Mouse (Mus musculus) neural tube, embryonic 11.5 days (tissue): ENCODE measurements around the gene Qser1. TPM values are rescaled to one million over a fixed set of nuclear protein-coding genes. Genes with fewer than 3 reads are reported as not detected.

ENCODE experiments used
- ATAC-seq: fragments of 200-750 bp; cut with Nextera tagmentation; 2 replicates; pipeline ENCODE4 v1.8.0; 2017; ENCODE audit warnings: moderate number of reproducible peaks, mild to moderate bottlenecking, moderate TSS enrichment, moderate library complexity; ENCODE audit not compliant: insufficient read depth, low FRiP score, low TSS enrichment
- DNase-seq: peaks from one replicate; pipeline ENCODE4 v3.0.0-alpha.2; 2015; ENCODE audit warnings: low spot score
- H3K27ac ChIP-seq: fragments of 300-500 bp; sonication (generic); 2 replicates; pipeline ENCODE4 v1.5.1; 2014; ENCODE audit warnings: low read depth, mild to moderate bottlenecking, low read length
- H3K27me3 ChIP-seq: fragments of 300-500 bp; sonication (generic); 2 replicates; pipeline ENCODE4 v1.6.1; 2014; ENCODE audit warnings: mild to moderate bottlenecking, low read length, mixed read lengths; ENCODE audit not compliant: control insufficient read depth, insufficient read depth
- H3K36me3 ChIP-seq: fragments of 300-500 bp; sonication (generic); 2 replicates; pipeline ENCODE4 v1.6.1; 2014; ENCODE audit warnings: mild to moderate bottlenecking, low read length, moderate library complexity, mixed read lengths; ENCODE audit not compliant: control insufficient read depth, insufficient read depth
- H3K4me1 ChIP-seq: fragments of 300-500 bp; sonication (generic); 2 replicates; pipeline ENCODE4 v1.6.1; 2014; ENCODE audit warnings: low read length, mixed read lengths; ENCODE audit not compliant: control insufficient read depth, insufficient read depth
- H3K4me2 ChIP-seq: fragments of 300-500 bp; sonication (generic); 2 replicates; pipeline ENCODE4 v1.6.1; 2014; ENCODE audit warnings: low read depth, mild to moderate bottlenecking, moderate library complexity
- H3K4me3 ChIP-seq: fragments of 300-500 bp; sonication (generic); 2 replicates; pipeline ENCODE4 v1.5.1; 2014; ENCODE audit warnings: low read depth, low read length
- H3K9ac ChIP-seq: fragments of 300-500 bp; sonication (generic); 2 replicates; pipeline ENCODE4 v1.6.1; 2014; ENCODE audit warnings: mild to moderate bottlenecking, low read length
- H3K9me3 ChIP-seq: fragments of 300-500 bp; sonication (generic); 2 replicates; pipeline ENCODE4 v1.6.1; 2016; ENCODE audit warnings: low read length; ENCODE audit not compliant: control insufficient read depth
- WGBS: fragments of 180-500 bp; shearing (Covaris S2); extraction: QIAGEN DNeasy Blood & Tissue Kit; methylation state at CpG from one replicate; pipeline ENCODE4 v1.1.7; 2014; 5-methylcytosine and 5-hydroxymethylcytosine counted together
- polyA plus RNA-seq: library from polyadenylated mRNA; unstranded; fragments of >200 nt; fragmentation: Nextera tagmentation; extraction: Ambion mirVana; gene quantifications from 2 replicates; pipeline ENCODE4 v1.2.1, GENCODE M21; 2014

The Qser1 gene
- polyA plus RNA-seq, 1 experiment from 2014 or later, result 14.8 TPM

GRCm38 (mm10) chr2:104805435-104805834 is 11.1 kb downstream of the Qser1 start:
- WGBS, result 95% methylated on average over 1 of the region's 1 CpGs

GRCm38 (mm10) chr2:104774763-104775162 is 41.8 kb downstream of the Qser1 start:
- no peak for ATAC-seq

More at GRCm38 (mm10) chr2:104805435-104805834, 11.1 kb downstream of the Qser1 start:
- Histone ChIP-seq H3K27me3 (no peaks in the 10 kb centered on the region), H3K4me3 (no peak overlapping the region), H3K27ac (no peak overlapping the region), H3K9me3 (no peaks in the 10 kb centered on the region), H3K4me1 (no peaks in the 10 kb centered on the region), H3K4me2 (no peak overlapping the region), H3K36me3 (no peaks in the 10 kb centered on the region), H3K9ac (no peak overlapping the region)
- DNase-seq (no peak), ATAC-seq (no peak)

GRCm38 (mm10) chr2:104768697-104769096 is 47.9 kb downstream of the Qser1 start:
- ATAC-seq, result no peak
- 95% methylated on average over 1 of the region's 1 CpGs for WGBS
- Histone ChIP-seq H3K27me3 (no peaks in the 10 kb centered on the region), H3K4me3 (no peak overlapping the region), H3K9ac (no peak overlapping the region), H3K27ac (no peak overlapping the region), H3K36me3 (peaks cover 5% of the 10 kb centered on the region), H3K9me3 (no peaks in the 10 kb centered on the region), H3K4me2 (no peak overlapping the region), H3K4me1 (no peaks in the 10 kb centered on the region)
- DNase-seq, result no peak

More at GRCm38 (mm10) chr2:104774763-104775162, 41.8 kb downstream of the Qser1 start:
- WGBS, result 70% methylated on average over 1 of the region's 1 CpGs
- Histone ChIP-seq H3K4me3 (no peak overlapping the region), H3K27me3 (no peaks in the 10 kb centered on the region), H3K9me3 (no peaks in the 10 kb centered on the region), H3K27ac (no peak overlapping the region), H3K4me2 (no peak overlapping the region), H3K4me1 (no peaks in the 10 kb centered on the region), H3K9ac (no peak overlapping the region), H3K36me3 (peaks cover 5% of the 10 kb centered on the region)
- DNase-seq, result no peak

- ATAC-seq (no peak), DNase-seq (no peak)
- Histone ChIP-seq H3K9ac (no peak overlapping the region), H3K9me3 (no peaks in the 10 kb centered on the region), H3K27ac (no peak overlapping the region), H3K4me1 (no peaks in the 10 kb centered on the region), H3K4me3 (no peak overlapping the region), H3K27me3 (no peaks in the 10 kb centered on the region), H3K4me2 (no peak overlapping the region), H3K36me3 (peaks cover 5% of the 10 kb centered on the region)
- 91% methylated on average over 4 of the region's 4 CpGs for WGBS
These were observed 52.5 kb downstream of the Qser1 start for GRCm38 (mm10) chr2:104764018-104764417.

- DNase-seq, result no peak
- Histone ChIP-seq H3K27ac (no peak overlapping the region), H3K9me3 (no peaks in the 10 kb centered on the region), H3K9ac (no peak overlapping the region), H3K27me3 (no peaks in the 10 kb centered on the region), H3K36me3 (peaks cover 5% of the 10 kb centered on the region), H3K4me3 (no peak overlapping the region), H3K4me1 (no peaks in the 10 kb centered on the region), H3K4me2 (no peak overlapping the region)
- ATAC-seq, result no peak
- WGBS, result 84% methylated on average over 8 of the region's 8 CpGs
These were observed 53.3 kb downstream of the Qser1 start for GRCm38 (mm10) chr2:104763134-104763703.

GRCm38 (mm10) chr2:104750611-104751010 is 65.9 kb downstream of the Qser1 start:
- H3K4me3 ChIP-seq, result no peak overlapping the region
- H3K4me2 ChIP-seq, result no peak overlapping the region
- WGBS, result 61% methylated on average over 3 of the region's 3 CpGs
- no peak overlapping the region for H3K27ac ChIP-seq
- H3K9ac ChIP-seq, result no peak overlapping the region
- H3K4me1 ChIP-seq, result no peaks in the 10 kb centered on the region
- ATAC-seq (no peak), DNase-seq (no peak)
- H3K36me3 ChIP-seq, result no peaks in the 10 kb centered on the region
- H3K9me3 ChIP-seq, result no peaks in the 10 kb centered on the region
- no peaks in the 10 kb centered on the region for H3K27me3 ChIP-seq

GRCm38 (mm10) chr2:104748652-104749183 is 67.8 kb downstream of the Qser1 start:
- DNase-seq (no peak), ATAC-seq (no peak)
- Histone ChIP-seq H3K4me2 (no peak overlapping the region), H3K4me3 (no peak overlapping the region), H3K9ac (no peak overlapping the region), H3K27me3 (no peaks in the 10 kb centered on the region), H3K36me3 (no peaks in the 10 kb centered on the region), H3K9me3 (no peaks in the 10 kb centered on the region), H3K27ac (no peak overlapping the region), H3K4me1 (no peaks in the 10 kb centered on the region)
- WGBS, result 78% methylated on average over 5 of the region's 5 CpGs

- WGBS, result 53% methylated on average over 8 of the region's 8 CpGs
- Histone ChIP-seq H3K36me3 (no peaks in the 10 kb centered on the region), H3K27me3 (peaks cover 8% of the 10 kb centered on the region), H3K9me3 (no peaks in the 10 kb centered on the region), H3K4me2 (no peak overlapping the region), H3K4me1 (0 out of 2 replicates have a peak, but pooled peaks cover 5% of the 10 kb centered on the region), H3K9ac (no peak overlapping the region), H3K27ac (no peak overlapping the region), H3K4me3 (no peak overlapping the region)
- DNase-seq, result no peak
- no peak for ATAC-seq
These were observed 70.3 kb downstream of the Qser1 start for GRCm38 (mm10) chr2:104746251-104746650.

GRCm38 (mm10) chr2:104743971-104744370 is 72.6 kb downstream of the Qser1 start:
- no peak overlapping the region for H3K9ac ChIP-seq
- no peak overlapping the region for H3K4me3 ChIP-seq
- H3K9me3 ChIP-seq, result no peaks in the 10 kb centered on the region
- no peaks in the 10 kb centered on the region for H3K36me3 ChIP-seq
- H3K4me2 ChIP-seq, result no peak overlapping the region
- H3K27ac ChIP-seq, result no peak overlapping the region
- DNase-seq (no peak), ATAC-seq (no peak)
- H3K27me3 ChIP-seq, result peaks cover 8% of the 10 kb centered on the region
- H3K4me1 ChIP-seq, result 0 out of 2 replicates have a peak, but pooled peaks cover 5% of the 10 kb centered on the region
- 38% methylated on average over 5 of the region's 5 CpGs for WGBS
